Mouse (Mus musculus): ENCODE measurements around the gene Cdk10. TPM values are rescaled to one million over a fixed set of nuclear protein-coding genes. Genes with fewer than 3 reads are reported as not detected.
A peak's percentile ranks its signal among the peaks of the same experiment; 100 is the strongest.

Cdk10 gene
- total RNA-seq, 1 experiment from 2014 or later = 21.1 TPM

DNA sequence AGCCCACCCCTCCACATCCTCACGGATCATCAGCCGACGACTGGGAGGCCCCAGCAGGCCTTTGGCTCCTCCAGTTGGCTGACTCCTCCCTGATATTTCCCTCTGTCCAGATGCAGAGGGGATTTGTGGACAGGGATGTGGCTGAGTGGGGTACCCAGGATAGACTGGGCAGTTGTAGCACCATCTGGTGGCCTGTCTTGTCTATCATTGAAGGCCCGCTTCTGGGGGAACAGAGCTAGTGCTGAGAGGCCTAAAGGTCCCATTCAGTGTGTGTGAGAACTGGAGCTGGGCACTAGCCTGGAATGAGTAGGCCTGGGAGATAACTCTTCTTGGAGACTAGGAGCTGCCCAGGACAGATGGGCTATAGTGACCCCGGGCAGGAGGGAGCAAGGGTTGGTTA lies 7.1 kb downstream of the Cdk10 start:
- no peak for ATAC-seq (replicated peaks; ENCODE audit: low read depth, poor library complexity, severe bottlenecking)

DNA sequence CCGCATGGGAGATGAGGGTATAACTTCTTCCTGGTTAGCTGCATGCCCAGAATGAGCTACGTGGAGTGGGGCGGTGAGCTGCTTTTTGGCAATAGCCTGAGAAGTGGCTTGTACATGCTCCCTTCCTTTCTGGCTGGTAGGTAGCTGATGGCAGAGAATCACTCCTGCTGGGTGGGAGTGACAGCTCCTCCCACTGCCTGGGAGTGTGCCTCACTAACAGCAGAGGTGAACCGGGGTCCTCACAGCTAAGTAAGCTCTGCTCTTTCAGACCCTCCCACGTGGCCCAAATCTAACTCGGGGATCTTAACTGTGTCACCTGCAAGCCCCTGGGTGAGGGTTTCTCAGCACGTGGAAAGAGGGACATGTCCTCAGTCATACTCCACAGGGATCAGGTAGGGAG lies 7.9 kb downstream of the Cdk10 start:
- no peak for ATAC-seq (replicated peaks; ENCODE audit: low read depth, poor library complexity, severe bottlenecking)

DNA sequence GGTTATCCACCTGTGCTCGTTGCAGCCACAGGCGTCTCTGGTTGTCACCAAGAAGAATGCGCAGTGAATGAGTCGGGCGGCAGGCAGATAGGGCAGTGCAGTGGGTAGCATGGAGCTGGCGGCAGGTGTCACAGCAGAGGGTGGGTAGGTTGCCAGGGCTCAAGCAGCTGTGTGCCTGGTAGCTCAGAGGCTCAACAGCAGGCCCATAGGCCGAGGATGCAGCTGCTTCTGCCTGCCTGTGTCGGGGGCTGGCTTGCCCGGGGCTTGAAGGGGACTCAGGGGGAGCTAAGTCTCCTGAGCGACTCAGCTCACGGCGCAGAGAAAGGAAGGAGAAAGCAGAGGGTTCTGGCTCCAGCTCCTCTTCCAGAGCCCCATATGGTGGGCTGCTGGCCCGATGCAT lies 8.7 kb downstream of the Cdk10 start:
- no peak for ATAC-seq (replicated peaks; ENCODE audit: low read depth, poor library complexity, severe bottlenecking)

DNA sequence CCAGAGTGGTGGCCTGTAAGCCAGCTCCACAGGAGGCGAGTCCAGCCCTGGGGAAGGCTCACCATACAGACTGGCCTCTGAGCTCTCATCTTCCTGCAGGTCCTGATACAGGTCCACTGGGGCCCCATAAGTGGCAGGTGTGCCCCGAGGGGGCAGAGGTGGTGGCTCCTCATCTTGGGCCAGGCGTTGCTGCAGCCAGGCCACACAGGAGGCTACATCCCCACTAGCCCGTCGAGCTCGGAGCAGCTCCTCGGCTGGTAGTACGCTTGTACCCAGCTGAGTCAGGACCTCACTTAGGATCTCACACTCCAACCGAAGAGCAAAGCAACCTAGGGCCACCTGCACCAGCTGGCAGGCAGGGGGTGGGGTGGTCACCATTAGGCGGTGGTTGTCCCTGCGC lies 9.1 kb downstream of the Cdk10 start:
- no peak for ATAC-seq (replicated peaks; ENCODE audit: low read depth, poor library complexity, severe bottlenecking)

DNA sequence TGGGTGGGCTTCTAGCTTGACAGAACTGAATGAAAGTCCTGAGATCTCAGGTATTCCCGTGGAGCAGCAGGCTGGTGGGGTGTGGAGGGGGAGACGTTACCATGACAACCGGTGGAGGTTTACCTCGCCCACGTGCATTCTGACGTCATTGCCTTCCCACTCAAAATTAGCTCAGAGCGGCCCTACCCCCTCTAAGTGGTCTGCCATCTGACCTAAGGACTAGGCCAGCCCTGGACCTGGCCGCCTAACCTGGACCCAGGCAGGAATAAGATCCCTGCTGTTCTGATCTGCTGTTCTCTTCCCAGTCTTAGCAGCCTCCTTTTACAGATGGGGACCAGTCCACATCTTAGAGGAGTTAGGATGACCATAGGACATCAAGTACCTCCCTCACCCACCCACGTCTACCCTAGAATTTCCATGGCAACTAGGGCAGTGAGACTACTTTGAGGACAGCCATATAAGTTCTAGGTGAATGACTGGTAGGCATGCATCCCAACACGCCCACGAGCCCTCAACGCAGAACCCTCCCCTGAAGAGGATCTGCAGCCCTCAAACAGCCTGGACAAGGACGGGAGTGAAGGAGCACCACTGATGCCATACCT lies 10.4 kb downstream of the Cdk10 start:
- no peak for ATAC-seq (replicated peaks; ENCODE audit: low read depth, poor library complexity, severe bottlenecking)

DNA sequence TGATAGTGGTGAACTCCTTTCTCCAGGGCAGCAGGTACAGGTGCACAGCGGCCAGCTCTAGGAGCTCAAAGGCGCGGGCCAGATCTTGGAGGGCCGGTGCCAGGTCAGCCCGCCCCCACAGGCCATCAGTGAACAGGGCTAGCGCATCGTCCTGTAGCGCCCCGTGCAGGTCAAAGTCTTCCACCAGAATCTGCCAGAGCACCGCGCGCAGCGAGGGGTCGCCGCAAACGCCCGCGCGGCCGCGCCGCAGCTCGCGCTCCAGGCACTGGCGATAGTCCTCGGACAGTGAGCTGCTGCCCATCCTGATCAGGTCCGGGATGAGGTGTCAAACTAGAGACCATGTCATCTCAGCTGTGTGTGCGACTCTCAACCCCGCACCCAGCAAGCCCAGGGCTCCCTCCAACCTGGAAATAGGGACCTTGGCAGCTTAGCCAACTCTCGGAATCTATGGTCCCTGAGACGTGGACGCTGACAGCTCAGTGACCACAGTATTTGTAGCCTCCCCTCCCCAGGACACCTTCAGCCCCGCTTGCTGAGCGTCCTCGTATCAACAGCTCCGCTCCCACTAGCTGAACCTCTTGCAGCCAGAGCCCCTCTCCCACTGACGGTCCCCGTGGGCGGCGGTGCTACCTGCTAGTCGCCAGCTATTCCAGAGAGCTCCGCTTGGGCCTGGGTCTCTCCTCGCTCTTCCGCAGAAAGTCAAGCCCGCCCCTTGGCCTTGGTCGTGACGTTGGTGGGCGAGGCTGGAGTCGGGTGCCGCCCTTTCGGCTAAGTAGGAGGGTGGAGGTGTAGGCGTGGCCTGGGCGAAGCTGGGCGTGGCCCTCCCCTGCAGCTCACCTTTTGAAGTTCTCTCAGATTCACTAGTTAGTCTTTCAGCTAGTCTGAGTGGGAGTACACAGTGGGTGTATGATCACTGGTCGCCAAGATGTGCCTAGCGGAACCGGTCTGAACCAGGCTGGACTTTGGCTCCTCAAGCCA lies 11.2 kb downstream of the Cdk10 start, which contains the start of gene Spata2l:
TSS of gene Spata2l (minus strand) at position 714 of the 978 bp plus-strand sequence.
- peak; percentile 93 for ATAC-seq (replicated peaks; ENCODE audit: low read depth, poor library complexity, severe bottlenecking)

DNA sequence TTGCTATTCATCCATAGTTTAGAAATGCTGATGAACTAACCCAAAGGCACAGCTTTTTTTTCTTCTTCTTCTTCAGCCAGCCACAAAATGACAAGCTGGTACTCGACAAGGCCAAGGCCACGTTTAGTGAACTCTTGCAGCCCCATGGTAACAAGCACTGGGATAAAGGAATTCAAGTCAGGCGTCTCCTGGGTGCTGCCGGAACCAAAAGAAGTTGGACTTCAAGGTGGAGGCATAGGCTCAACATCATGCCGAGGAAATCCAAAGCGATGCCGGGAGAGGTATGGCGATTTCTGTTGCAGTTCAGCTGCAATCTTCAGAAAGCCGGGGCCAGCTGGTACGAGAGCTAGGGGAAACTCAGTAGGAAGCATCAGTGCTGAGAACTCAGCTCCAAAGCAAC lies 14.8 kb downstream of the Cdk10 start:
- ATAC-seq (replicated peaks; ENCODE audit: low read depth, poor library complexity, severe bottlenecking) = no peak

DNA sequence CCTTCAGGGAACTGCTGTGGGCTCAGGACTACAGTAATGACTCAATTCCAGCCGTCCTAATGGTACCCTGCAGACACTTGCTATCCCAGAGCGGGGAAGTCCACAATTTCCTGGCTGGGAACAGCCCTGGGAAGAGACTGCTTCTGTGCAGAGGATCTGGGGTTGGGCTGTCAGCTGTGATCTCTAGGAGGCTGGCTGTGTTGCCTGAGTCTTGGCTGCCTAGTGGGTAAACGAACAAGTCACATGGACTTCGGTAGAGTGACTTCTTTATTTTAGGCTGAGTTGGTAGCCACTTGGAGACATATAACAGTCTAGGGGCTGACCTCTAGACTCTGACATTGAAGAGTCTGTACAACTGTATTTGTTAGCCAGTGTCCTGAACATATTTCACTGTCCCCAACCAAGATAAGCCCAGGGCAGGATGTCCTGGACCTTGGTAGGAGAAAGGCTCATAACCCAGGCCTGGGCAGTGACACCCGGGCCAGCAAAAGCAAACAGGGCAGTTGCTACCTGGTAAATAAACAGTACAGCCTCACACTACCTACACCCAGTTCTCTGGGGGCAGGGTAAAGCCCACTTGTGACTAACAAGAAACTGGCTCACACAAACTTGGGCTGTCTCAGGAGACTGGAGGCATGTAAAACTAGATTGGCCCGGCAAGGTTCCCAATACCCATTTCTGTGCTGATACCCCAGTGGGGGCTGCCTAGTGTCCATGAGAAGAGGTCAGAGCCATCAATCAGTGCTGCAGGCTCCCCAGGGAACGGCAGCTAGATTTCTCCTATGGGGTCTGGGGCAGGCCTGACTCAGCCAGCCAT lies 17.7 kb downstream of the Cdk10 start:
- ATAC-seq (replicated peaks; ENCODE audit: low read depth, poor library complexity, severe bottlenecking) = no peak

DNA sequence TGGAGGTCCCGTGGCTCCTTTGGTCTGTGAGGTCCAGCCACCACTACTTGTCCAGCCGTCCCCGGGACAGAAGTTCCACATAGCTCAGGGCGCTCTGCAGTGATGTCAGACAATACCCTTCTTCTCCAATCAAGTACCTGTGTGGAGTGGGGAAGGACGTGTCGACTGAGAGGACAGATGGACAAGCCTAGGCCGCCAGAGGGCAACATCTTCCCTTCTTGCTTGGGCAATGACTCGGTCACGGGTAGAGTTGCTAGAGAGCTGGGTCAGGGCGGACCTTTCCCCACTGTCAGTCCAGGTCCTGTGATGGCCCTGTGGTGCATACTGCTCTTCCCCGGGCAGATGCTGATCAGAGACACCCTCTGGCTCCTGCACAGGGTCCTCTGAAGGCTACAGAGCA lies 18.4 kb downstream of the Cdk10 start:
- ATAC-seq (replicated peaks; ENCODE audit: low read depth, poor library complexity, severe bottlenecking) = no peak

DNA sequence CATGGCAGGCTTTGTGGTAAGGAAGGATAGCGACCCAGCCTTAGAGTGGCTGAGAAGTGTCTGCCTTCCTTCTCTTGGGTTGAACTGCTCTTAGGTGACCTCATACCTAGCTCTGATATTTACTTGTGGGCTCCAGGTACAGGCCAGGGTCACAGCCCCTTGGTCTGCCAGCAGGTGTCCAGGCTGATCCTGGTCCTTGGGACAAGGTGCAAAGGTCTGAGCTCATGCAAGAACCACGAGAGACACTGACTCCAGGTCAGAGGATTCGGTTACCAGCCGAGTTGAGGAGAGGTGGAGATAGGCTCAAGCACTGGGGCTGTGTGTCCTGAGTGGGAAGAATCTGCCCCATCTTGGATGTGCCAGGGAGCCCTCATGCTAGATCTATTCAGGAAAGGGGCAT lies 19.7 kb downstream of the Cdk10 start:
- ATAC-seq (replicated peaks; ENCODE audit: low read depth, poor library complexity, severe bottlenecking) = no peak

DNA sequence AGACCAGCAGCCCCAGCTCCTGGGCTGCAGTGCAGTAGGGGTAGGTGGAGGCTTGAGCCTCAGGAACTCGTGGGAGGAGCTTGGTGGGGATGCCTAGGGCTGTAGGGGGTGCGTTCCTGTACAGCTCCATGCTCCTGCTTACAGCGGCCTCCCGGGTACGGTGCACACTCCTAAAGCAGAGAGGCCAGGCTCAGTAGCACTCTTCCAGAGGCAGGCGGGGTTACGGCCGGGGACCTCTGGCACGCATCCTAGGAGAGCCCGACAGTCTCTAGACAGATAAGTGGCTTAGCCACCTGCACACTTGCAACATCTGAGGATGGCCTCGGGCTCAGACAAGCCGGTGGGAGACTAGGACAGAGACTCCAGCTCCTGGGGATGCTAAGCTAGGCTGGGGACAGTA lies 20.9 kb downstream of the Cdk10 start:
- no peak for ATAC-seq (replicated peaks; ENCODE audit: low read depth, poor library complexity, severe bottlenecking)

DNA sequence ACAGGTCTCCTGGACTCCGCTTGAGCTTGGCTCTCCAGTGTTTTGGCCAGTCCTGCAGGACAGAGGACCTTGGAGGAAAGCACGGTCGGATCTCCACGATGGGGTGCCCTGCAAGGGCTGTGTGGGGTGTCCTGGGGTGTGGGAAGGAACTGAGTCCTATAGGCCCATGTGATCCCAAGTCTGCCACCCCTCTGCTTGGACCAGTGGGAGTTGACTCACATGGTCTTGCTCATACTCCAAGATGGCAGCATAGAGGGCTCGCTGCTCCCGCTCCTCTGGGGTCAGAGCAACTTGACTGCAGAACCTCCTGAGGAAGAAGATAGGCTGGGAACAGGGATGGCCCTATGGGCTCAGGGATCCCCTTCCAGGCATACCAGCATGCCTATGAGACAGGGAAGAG lies 23.1 kb downstream of the Cdk10 start:
- ATAC-seq (replicated peaks; ENCODE audit: low read depth, poor library complexity, severe bottlenecking) = no peak

DNA sequence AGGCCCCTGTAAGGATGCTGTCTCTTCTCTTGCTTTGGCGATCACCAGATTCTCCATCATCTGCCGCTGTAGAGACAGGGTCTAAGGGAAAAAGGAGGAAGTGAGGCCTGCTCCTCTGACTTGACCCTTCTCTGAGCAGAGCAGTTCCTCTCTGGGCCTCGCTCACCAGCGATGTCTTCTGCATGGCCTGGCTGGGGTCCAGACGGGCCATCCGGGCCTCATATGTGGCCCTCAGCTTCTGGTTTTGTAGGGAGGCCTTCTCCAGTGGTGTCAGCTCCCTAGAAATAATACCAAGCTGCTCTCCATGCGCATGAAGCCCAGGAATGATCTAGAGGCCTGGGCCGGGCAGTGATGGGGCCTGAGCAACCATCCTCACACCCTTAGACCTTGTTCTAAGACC lies 24.0 kb downstream of the Cdk10 start:
- ATAC-seq (replicated peaks; ENCODE audit: low read depth, poor library complexity, severe bottlenecking) = peak; percentile 49

DNA sequence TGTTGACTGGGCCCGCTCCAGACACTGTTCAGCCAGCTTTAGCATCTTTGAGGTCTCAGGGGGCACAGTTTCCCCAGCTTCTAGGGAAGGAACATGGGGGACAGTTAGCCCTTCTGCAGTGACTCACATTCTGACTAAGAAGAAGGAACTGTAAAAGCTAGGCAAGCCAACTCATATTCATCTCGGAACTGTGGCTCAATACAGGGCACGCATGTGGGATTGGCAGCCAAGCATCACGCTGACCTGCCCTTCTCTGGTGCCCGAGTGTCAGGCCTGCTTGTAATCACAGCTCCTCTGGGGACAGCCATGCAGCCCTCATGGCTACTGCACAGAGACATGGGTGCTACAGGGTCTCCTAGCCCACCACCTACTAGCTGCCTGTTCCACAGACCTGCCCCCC lies 26.3 kb downstream of the Cdk10 start:
- ATAC-seq (replicated peaks; ENCODE audit: low read depth, poor library complexity, severe bottlenecking) = no peak

DNA sequence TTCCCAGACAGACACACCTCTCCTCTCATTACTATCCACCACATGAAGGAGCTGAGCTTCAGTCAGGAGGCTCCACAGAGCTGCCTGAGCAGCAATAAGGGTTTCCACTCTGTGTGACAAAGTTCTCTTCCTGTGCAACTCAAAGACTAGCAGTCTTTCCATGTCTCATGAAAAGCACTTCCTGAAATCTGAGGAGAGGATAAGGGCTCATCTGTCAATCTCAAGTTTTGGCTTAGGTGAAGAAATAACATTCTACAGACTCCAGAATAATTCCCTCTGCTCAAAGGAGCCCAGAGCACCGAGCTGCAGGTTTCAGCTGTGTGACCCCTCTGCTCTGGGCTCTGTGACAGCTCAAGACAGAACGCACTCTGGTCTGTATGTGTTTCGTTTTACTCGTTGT lies 28.3 kb downstream of the Cdk10 start:
- ATAC-seq (replicated peaks; ENCODE audit: low read depth, poor library complexity, severe bottlenecking) = no peak

DNA sequence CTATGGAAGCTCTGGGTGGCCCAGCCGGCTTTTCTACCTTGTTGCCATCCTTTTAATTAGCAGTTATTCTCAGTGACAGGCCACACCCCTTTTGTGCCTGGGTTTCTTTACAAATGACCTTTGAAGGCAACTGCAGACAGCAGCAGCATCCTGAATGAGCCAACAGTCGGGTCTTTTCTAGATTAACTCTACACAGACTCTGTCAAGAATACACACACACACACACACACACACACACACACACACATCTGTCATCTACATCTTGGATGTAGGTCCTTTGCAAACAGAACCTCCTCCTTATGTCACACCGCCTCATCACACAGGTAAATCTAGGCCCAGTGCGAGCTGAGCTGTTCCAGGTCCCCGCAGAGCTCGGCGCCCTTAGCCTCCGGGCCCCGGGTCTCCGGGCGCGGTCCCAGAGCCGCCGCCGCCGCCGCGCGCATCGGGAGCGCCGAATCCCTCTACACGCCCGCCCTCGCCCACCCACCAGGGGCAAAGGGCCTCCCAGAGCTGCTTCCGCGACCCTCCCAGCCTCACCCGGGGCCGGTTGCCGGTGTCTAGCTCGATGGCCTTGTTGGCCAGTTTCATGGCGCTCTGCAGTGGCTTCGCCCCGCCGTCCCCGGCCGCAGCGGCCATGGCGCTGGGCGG lies 28.9 kb downstream of the Cdk10 start:
- no peak for ATAC-seq (replicated peaks; ENCODE audit: low read depth, poor library complexity, severe bottlenecking)

DNA sequence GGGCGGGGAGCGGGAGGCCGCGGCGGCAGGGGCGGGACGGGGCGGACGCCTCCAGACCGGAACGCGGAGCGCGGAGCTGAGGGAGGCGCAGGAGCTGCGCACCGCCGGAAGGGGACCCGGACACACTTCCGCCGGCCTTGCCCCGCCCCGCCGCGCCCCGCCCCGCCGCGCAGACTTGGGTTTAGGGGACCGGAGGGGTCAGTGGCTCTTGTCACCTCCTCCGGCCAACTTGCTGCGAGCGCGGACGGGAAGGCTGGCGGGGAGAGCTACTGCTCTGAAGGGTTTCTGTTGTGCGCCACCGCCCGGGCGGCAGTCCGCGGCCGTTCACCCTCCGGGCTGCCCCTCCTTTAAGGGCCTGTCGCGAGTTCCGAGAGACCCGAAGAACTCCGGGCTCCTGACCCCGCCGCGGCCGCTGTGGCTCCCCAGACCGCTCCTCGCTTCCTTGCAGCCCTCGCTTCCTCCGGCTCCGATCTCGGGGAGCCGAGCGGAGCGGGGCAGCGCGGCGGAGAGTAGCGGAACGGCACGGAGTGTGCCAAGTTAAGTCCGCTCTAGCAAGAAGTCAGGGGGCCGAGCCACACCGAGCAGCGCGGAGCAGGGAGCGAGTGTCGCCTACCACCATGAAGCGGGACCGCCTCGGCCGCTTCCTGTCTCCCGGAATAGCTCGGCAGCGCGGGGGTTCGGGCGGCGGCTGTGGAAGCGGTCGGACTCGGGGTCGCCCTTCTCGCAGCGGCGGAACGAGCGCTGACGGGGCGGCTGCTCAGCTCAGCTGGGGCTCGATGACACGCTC lies 29.6 kb downstream of the Cdk10 start, which contains the start of the genes Zfp276 and Vps9d1:
TSS of gene Zfp276 (plus strand) at position 97 of the 787 bp plus-strand sequence.
TSS of gene Vps9d1 (minus strand) at position 250 of the 787 bp plus-strand sequence.
- ATAC-seq (replicated peaks; ENCODE audit: low read depth, poor library complexity, severe bottlenecking) = peak; percentile 81

DNA sequence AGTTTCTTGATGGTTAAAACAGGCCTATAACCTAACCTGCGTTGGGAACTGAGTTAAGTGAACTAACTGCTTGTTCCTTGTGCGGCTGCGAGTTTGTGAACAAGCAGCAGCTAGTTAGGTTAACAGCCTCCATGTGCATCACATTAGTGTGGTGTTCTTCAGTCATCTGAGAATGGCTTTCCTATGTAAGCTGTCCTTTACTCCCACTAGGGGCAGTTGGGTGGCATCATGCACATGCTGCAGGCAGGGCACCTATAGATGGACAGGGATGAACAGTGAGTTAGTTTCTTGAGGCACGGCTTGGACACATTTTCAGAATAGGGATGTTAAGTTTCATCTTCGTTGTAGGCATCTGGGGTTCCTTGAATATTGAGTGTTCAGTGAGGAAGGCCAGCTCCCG lies 30.5 kb downstream of the Cdk10 start:
- no peak for ATAC-seq (replicated peaks; ENCODE audit: low read depth, poor library complexity, severe bottlenecking)

DNA sequence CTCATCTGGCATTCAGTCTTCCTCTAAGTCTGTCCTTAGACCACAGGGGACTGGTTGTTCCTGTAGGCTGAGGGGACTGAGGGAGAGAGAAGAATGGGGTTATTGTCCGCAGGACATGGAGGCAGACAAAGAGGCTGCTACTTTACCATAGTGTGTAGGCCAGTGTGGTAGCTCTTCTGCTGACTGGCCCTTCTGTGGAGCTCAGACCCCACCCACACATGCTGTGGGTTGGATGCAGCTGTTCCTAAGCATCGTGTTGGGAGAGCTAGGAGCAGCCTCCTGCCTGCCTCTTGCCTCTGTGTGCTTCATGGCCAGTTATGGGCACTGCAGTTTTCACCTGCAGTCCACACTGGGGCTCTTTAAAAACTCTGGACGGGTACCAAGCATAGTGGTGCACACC lies 32.5 kb downstream of the Cdk10 start:
- no peak for ATAC-seq (replicated peaks; ENCODE audit: low read depth, poor library complexity, severe bottlenecking)

Data from common myeloid progenitor, adult 5-6 weeks (primary cell).